Mouse (Mus musculus): ENCODE data around the gene Mrc2.

Mrc2 gene

DNA sequence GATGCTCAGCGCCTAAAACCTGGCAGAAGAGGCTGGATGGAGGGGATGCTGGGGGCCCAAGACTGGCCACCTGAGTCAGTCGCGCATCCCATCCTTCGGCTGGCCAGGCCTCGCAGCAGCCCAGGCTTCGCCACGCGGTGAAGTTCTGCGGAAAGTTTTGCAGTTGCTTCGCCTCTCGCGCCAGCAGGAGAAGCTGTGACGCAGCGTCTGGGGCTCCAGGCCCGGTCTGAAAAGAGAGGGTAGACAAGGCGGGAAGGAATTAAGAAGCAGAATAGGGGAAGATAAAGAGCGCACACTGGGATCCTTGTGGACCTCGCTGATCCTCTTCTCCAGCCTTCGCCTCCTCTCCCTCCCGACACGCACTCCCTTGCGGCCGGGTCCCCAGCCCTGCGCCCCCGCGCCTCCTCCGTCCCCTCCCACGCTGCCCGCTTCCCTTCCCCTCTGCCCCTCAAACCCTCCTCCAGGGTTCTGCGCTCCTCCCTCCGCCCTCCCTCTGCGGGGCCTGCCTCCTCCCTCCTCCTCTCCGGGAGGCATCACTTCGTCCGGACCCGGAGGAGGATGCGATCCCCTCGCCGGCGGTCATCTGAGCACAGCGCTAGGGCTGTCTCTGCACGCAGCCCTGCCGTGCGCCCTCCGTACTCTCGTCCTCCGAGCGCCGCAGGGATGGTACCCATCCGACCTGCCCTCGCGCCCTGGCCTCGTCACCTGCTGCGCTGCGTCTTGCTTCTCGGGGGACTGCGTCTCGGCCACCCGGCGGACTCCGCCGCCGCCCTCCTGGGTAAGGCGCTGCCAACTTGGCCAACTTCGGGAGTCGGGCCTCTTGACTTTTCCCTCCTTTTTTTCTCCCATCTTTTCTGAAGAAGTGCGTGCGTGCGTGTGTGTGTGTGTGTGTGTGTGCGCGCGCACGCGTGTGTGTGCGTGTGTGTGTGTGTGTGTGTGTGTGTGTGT is at the start of gene Mrc2:
Mrc2 (plus strand) TSS at position 520 of the 948 bp plus-strand sequence.
- no peak for DNase-seq

DNA sequence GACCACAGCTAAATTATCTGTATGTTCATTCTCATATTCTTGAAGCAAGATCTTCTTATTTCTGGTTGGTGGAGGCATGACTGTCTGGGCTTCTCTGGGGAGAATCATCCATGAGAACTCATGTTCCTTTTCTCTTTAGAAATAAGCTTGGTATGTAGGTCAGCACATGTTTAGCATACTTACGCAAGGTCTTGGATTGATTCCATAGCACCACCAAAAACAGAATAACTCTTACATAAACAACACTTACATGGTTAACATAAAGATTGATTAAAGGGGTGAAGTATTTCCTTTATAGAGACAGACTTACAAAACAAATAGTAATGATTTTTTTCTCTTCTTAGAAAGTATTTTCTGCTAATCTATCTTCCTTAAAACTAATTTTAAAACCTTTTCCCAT is 46.1 kb upstream of the Mrc2 start:
- no peak for DNase-seq

DNA sequence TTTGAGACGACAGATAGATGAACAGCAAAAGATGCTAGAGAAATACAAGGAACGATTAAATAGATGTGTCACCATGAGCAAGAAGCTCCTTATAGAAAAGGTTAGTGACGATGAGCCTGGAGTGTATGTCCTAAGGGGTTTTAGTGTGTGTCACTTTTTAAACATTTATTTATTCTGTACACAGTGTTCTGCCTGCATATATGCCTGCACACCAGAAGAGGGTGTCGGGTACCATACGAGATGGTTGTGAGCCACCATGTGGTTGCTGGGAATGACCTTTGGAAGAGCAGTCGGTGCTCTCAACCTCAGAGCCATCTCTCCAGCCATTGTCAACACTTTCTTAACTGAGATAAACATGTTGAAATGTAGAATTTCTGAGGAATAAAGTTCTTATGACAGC is 45.7 kb upstream of the Mrc2 start:
- DNase-seq: no peak

DNA sequence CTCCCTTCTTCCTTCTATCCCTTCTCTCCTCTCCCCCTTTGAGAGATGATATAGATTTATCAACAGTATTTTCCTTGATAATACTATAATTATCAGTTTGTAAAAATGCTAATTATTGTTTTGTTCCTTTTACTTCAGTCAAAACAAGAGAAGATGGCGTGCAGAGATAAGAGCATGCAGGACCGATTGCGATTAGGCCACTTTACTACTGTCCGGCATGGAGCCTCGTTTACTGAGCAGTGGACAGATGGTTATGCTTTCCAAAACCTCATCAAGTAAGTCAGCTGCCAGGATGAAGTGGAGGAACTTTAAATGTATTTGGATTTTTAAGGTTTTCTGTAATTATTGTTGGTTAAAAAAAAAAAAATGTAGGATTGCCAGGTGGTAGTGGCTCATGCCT is 45.1 kb upstream of the Mrc2 start:
- no peak for DNase-seq

GRCm38 (mm10) chr11:105259733-105260132 is 32.7 kb upstream of the Mrc2 start:
- no peak for DNase-seq

DNA sequence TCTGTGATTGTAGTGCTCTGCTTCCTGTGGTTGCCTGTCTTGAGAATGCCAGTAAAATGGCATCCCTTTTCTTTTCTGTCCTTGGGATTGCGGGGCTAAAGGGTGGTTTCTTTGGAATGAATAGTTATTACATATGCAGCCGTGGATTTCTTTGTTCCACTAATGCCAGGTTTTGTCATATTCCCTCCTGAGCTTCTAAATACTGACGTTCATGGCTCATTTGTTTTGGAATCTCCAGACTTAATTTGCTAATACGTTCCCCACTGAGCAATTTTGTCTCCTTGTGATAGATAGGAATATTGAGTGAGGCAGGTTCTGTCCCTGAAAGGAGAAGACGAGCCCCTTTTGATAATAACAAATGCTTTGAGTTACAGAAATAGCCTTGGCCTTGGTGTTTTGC is 31.3 kb upstream of the Mrc2 start:
- no peak for DNase-seq

DNA sequence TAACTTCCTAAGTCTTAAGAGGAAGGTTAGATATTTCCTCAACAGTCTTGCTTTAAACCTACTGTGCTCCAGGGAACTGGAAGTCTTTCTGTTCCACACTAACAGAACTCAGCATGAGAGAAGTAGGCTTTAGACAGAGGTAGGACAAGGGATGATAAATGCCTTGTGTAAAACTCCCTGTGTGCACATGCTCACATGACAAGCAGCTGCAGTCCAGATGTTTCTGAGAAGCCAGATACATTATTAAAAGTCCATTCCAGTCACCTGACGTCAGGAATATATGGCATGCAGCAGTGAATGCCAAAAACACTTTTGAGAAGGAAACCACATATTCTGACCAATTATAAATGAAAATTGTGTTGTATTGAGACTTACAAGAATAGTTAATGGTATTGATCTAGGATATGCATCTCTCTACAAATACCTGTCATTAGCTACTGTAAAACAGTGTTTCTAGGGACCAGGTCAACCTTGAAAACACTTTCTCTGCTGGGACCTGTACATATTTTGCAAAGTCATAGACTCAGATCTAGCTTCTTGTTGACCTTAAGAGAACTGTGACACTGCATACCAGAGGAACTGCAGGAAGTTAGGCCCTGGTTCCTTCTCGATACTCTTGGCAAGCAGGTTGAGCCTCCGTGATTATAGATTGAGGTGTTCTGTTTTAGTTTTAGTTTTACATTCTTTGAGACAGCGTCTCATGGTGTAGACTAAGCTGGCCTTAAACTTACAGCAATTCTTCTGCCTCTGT is 30.7 kb upstream of the Mrc2 start:
- DNase-seq: no peak

DNA sequence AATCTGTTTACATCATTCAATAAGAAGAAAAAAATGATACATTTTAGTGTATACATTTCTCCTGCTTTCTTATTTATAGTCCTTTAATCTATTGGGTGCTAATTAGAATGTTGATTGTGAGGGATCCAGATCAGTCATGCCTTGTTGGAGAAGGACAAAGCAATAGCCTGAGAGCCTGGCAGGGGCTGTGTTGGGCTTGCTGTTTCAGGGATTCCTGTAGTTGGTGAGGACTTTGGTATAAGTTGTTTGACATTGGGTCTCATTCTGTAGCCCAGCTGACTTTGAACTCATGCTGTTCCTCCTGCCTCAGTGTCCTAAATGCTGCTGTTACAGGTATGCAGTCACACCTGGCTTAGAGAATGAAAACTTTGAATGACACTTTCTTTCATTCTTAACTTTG is 27.9 kb upstream of the Mrc2 start:
- DNase-seq: no peak

DNA sequence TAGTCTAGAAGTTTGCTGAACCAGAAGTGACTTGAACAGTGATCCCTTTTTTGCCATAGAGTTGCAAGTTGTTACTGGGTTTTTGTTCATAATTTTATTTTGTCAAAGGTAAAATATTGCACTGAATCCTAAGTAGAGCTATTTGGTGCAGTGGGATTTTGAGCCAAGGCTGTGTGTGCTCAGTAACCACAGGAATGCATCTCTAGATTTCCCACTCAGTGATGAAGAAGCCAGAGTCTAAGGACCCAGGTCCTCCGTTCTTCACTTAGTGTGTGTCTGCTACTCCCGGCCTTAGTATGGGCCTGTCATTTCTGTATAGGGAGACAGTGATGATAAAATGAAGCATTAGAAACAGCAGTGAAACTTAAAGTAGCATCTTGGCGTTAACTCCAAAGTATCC is 27.5 kb upstream of the Mrc2 start:
- no peak for DNase-seq

DNA sequence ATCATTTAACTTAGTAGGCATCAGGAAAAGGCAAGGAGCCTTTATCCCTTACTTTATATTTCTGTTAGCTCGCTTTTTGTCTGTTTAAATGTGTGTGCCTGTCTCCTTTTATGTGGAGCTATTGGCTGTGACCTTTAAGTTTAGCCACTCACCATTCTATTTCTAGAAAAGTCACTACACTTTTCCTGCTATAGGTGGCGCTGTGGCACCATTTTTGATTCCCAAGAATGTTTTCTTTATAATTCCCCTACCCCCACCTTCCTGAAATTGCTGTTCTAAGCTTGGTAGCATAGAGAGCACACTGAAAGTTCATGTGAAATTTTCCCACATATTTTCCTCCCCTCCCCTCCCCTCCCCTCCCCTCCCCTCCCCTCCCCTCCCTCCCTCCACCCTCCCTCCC is 22.3 kb upstream of the Mrc2 start:
- DNase-seq: peak; percentile 37 to 62

DNA sequence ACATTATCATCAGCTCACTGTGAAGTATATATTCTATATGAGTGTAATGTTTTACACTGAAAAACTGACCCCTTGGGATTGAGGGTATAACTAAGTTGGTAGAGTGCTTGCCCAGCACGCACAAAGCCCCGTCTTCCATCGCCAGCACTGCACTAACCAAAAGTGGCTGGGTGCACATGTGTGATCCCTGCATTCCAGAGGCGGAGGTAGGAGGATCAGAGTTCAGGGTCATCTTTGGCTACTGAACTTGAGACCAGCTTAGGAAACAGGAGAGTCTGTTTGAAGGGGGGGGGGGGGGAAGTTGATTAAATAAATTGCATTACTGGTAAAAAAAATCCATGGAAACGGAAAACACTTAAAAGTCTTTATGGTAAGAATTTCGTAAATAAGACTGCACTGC is 12.0 kb upstream of the Mrc2 start:
- DNase-seq: no peak

DNA sequence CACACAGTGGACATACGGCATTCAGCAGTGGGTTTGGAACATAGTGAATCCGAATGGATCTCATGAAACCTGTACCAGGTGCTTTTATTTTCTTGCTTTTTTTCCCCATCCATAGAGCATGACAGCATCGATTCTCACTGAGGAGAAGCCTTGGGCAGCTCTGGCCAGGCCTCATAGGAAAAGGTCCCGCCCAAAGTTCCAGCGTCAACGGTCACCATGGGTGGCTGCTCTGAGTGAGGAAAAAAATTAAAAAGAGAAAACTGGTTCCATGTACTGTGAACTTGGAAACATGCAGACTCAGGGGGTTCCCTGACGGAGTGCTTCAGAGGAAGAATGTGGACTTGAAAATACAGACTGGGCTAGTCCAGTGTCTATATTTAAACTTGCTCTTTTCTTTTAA is 11.2 kb upstream of the Mrc2 start:
- no peak for DNase-seq

- DNase-seq: peak; percentile 41 to 48
Measured at GRCm38 (mm10) chr11:105281763-105282459, 10.5 kb upstream of the Mrc2 start.

GRCm38 (mm10) chr11:105282460-105282859 is 10.0 kb upstream of the Mrc2 start:
- peak in 1 of 2 experiments; percentile 22 for DNase-seq

DNA sequence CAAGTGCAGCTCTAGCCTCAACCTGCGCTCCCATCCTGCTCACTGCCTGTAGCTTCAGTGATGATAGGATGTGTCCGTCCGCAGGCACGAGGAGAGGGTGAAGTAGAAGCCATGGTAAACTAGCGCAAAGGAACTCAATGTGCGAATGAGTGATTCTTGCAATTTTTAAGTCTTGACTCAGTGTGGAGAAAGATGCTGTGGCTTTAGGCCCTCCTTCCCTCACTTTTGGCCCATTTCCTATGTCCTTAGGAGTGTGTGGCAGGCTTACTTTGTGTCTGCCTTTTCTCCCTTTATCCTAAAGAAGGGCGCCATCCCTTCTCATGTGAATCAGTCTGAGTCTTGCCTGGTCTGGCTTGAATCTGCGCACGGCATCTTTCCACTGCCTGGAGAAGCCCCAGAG is 9.4 kb upstream of the Mrc2 start:
- DNase-seq: no peak

DNA sequence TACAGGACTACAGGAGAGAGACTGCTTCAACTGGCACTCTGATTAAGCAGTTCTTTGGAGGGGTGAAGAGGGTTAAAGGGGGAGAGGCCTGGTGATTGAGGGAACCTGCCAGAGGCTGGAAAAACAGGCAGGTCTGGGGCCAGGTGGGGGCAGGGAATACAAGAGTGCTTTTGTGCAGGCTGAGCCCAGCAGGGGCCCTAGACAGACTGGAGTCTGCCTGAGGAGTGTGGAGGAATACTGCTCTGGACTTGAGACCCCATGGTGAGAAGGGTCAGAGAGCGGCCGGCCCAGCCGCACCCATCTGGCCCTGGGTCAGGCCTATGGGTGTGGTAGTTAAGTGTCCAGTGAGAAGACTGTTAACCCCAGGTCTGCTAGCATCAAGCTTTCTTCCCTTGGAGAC is 6.7 kb upstream of the Mrc2 start:
- no peak for DNase-seq

DNA sequence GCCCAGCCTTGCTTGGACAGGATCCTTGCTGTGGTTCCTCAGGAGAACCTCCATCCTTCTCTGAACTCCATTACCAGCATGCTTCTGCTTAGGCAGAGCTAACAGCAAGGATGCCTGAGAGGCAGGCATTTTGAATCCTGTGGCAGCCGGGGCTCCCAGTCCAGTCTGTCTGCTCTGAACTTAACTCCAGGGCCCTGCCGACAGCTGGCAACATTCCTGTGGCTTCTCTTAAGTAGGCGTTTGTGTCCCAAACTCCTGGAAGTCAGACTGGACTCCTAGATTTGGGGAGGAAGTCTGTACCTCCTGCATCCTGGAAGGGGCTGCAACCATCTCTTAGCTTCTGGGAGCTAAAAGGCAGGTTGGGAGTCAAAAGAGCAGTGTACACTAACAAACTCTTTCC is 3.0 kb upstream of the Mrc2 start:
- DNase-seq: no peak

GRCm38 (mm10) chr11:105291681-105292123 is 741 bp upstream of the Mrc2 start:
- DNase-seq: no peak

DNA sequence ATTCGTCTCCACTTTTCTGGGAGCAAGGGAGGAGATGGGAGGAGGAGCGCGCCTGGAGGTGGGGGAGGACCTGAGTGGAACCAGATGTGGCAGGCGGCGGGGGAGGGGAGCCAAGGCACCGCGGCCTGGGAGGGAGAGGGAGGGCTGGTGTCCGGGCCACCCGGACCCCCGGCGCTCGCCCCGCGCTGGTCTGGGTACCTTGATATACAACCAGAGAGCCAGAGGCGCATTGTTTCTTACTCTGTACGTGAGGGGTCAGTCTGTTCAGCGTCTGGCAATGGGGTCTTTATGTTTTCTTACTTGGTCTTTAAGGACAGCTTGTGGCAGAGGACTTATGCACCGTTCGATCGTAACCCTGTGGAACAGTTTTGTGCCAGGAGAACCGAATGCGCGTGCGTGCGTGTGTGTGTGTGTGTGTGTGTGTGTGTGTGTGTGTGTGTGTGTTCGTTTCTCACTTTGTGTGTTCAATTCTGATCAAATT is 698 bp downstream of the Mrc2 start:
- no peak for DNase-seq

DNA sequence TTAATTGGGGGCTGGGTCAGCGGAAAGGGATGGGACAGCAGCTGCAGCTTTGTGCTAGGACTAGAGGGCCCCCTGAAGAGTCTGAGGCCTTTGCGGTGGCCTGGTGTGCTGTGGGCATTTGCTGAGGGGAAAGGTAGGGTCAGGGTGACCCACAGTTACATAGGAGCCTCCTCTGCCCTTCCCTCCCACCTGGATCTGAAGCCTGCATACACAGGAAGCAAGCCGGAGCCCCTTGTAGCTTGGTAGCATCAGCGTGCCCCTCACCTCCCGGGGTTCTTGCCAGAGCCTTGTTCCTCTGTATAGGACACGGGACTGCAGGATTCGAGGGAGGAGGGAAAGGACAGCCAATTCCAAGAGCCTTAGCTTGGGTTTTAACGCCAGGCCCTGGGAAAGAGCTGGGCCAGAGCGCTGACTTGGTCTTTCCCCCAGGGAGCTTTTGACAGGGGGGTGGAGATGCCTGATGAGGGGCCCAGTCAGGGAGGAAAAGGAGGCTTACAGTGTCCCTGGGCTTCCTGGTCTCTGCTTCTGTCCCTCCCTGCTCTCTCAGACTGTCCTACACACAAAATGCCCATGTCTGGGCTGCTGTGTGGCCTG is 1.6 kb downstream of the Mrc2 start:
- DNase-seq: no peak

DNA sequence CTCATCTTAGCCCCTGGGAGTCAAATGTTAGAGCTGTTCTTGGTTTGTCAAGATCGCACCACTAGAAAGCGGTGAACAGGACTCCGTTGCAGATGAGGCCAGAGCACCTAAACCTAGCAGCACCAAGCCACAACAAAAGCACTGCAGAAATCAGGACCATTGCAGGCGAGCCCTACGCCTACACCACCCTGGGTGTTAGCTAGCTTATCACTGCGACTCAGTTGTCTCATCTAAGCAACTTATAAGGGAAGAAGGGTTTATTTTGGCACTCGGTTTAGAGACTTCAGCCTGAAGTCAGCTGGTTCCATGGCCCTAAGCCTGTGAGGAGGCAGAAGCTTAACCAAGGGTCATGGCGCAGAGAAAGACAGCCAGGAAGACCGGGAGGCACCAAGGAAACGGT is 3.6 kb downstream of the Mrc2 start:
- no peak for DNase-seq

- no peak for DNase-seq
Measured at GRCm38 (mm10) chr11:105310197-105310596, 17.8 kb downstream of the Mrc2 start.

All from cerebellum, adult 18-20 months (tissue).